Mouse (Mus musculus) olfactory bulb, adult 2 months (tissue): Measurements from ENCODE around the gene Ndufs7.

ENCODE experiments used
- CTCF ChIP-seq: fragments of 200-500 bp; IDR thresholded peaks from 2 replicates; pipeline ENCODE4 v1.5.1; 2012; ENCODE audit warnings: low read depth, mild to moderate bottlenecking, low read length, moderate library complexity; ENCODE audit not compliant: insufficient read depth
- POLR2A ChIP-seq: fragments of 200-500 bp; IDR thresholded peaks from 2 replicates; pipeline ENCODE4 v1.6.1; 2012; ENCODE audit warnings: mild to moderate bottlenecking, low read depth, low read length, moderate library complexity; ENCODE audit not compliant: insufficient read depth

- no peak for TF ChIP-seq POLR2A
- no peak for TF ChIP-seq CTCF
Measured at GRCm38 (mm10) chr10:80278390-80278789, 29.5 kb downstream of the Ndufs7 start.
